Mouse (Mus musculus) megakaryocyte, embryonic 14.5 days (primary cell): ENCODE measurements around the gene Zhx3.

Source experiments
- FLI1 ChIP-seq: IDR thresholded peaks from 2 replicates; pipeline ENCODE4 v1.6.1; 2012; ENCODE audit warnings: low read length, inconsistent platforms, mixed read lengths
- GATA1 ChIP-seq: IDR thresholded peaks from 3 replicates; pipeline ENCODE4 v1.6.1; 2012; ENCODE audit warnings: mixed read lengths, low read length, inconsistent platforms, borderline replicate concordance

- TF ChIP-seq GATA1 (no peak), FLI1 (no peak)
Measured at GRCm38 (mm10) chr2:160886221-160886620, 13.4 kb upstream of the Zhx3 start.
